Mouse (Mus musculus) monocyte, adult 2 months (primary cell): Measurements from ENCODE around the gene Atp6v0e.

Experiments used
- DNase-seq, 2 experiments: peaks; one replicate each; pipeline ENCODE4 v3.0.0; 2022; ENCODE audit warnings: low spot score in 2 of 2, low read depth in 1 of 2

The Atp6v0e gene

DNA sequence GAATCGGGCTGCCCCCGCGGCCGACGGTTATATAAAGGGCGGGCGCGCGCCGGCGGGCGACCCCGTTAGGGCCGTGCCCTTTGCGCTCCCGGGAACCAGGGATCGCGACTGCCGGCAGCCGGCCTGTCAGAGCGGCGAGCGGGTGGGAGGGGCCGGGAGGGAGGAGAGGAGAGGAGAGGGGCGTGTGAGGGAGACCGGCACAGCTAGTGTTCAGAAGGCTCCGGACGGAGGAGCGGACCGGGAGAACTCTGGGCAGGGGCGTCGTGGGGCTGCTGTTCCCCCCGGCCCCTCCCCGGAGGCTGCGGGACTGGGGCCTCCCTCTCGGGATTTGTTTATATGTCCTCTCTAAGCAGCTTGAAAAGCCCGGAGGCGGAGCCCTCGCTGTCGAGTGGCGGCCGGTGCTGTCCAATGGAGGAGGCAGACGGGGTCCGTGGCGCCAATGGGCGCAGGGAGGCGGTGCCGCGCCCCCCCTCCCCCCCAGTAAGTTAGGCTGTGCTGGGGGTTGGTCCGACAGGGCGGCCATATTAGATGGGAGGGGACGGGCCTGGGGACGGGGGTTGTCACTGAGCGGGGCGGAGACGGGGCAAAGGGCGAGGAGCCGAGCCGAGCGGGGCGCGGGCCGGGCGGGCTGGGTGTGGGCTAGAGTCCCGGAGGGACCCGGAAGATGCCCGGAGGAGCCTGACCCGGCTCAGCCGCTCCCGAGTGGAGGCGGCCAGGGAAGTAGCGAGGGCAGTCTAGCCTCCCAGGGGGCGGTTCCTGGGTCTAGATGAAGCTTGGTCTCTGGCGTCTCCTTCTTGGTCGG, 53.1 kb downstream of the Atp6v0e start:
- DNase-seq: peak; percentile 92 to 93

DNA sequence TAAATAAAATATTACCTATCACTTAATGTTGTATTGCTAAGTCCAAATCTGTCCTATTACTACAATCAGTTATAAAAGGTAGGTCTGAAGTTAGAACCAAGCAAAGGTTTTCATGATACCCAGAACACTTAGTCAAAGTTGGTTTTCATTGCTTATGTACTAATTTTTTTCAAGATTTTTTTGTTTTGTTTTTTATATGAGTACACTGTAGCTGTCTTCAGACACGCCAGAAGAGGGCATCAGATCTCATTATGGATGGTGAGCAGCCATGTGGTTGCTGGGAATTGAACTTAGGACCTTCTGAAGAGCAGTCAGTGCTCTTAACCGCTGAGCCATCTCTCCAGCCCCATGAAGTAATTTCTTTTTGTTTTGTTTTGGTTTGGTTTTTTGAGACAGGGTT, 54.8 kb downstream of the Atp6v0e start:
- DNase-seq: no peak

DNA sequence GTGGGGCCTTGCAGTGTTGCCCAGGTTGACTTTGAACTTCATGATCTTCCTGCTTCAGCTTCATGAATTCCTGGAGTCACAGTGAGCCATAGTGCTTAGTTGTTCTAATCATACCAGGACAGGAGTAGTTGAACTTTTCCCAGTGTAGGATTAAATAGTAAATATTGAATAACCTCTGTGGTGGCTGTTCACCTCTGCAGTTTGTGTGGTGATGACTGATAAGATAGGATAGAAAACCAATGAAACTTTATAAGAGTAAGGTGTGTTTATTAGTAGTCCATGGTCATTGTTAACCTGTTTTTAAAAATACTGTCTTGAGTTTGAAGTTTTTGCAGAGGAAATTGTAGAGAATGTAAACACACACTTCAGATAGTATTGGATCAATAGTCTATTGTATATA, 56.4 kb downstream of the Atp6v0e start:
- no peak for DNase-seq

DNA sequence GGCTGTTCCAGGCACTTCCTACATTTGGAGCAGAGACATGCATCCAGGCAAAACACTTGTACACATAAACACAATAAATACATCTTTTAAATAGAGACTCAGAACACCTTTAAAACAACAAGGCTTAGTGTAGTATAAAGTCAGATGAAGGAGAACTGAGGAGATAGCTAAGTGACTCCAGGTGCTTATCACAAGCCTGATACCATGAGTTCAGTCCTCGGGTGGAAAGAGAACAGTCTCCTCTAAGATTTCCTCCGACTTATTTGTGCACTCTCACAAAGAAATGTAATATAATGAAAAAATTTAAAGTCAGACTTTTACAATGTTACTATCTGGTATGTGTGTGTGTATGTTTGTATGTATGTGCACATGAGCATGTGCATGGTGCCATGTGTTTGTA, 58.8 kb downstream of the Atp6v0e start:
- DNase-seq: no peak

DNA sequence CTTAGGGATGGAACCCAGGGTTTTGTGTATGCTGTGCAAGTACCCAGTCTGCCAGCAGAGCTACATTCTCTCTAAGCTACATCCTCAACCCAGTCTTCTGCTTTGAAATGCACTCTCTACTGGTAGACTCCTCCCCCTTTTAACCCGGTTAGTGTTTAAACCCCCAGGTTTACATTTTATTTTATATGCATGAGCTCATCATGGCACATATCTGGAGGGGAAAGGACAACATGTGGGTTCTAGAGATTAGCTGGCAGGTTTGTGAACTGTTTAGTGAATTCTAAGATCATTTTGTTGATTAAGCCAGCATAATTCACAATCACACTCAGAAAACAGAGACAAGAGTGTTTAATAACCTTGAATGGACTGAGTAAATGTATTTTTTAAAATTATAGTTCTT, 61.8 kb downstream of the Atp6v0e start:
- DNase-seq: no peak

DNA sequence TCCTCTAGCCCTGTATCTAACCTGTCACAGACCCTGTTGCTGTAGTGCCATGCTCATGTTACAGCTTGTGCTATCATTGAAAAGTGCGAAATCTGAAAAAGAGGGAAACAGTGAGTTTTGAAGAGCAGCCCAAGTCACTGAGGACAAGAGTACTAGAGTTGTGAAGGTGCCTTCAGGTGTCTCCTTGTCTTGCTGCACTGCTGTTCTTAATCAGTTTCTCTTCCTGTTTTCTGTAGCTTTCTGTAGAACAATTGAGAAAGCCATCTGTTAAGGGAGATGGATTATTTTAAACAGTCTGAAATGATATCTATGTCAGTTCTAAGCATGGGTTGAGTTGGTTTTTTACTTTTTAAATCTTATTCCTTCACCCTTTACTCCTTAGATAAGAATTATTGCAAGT, 63.6 kb downstream of the Atp6v0e start:
- DNase-seq: no peak

DNA sequence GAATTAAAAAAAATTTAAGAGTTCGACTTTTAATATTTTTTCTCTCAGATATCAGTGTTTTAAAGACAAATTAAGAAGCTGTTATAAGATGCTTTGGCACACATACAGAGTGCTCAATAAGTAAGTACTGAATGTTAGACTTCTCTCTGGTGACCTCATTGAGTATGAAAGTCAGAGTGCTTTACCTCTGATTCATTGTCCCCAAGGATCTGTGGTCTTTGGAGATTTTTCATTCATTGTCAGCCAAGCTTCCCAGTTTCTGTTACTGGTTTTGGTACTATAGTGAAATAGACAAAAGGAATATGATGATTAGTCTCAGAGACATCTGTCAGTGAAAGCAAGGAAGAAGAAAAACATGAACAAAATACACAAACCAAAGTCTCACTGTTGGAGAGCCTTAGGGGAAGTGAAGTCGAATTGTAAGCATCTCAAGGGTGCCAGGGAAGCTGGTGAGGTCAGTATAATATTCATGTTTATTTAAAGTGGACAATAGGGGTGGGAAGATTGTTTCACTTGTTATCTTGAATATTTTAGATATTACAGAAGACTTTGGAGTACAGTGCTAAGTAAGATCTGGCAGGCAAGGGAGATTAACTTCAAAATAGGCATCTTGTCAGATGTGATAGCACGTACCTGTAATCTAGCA, 64.2 kb downstream of the Atp6v0e start:
- DNase-seq: no peak

DNA sequence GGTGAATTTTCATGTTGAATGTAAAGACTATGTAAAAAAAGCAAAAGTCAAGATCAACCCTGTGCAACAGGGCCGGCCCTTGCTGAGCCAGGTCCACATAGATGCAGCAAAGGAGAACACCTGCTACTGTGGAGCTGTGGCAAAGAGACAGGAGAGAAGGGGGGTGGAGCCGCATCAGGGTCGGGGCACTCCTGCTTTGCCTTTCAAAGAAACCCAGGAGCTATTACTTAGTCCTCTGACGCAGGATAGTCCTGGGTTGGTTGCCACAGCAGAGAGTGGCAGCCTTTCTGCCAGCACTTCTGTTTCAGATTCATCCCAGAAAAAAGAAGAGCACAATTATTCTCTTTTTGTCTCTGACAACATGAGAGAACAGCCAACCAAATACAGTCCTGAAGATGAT, 79.5 kb downstream of the Atp6v0e start:
- DNase-seq: no peak

DNA sequence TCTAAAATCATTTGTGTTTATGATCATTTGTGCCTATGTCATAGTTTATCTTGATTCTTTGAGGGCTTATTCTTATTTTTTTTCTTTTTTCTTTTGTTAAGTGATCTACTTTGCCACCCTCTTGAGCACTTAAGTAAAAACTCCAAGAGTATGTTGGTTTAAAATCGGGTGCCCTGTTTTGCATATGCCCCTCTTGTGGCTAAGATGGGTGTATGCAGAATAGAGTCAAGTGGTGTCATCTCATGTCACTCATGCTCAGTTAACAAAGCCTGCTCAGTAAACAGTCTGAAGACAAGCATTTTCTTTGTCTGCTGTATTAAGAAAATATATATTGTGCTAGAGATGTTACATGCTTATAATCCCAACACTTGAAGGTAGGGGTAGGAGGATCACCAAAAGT, 80.3 kb downstream of the Atp6v0e start:
- DNase-seq: no peak
